Mouse (Mus musculus) embryonic stem cell, embryonic (primary cell): Measurements from ENCODE around the gene Pnpla5.

ENCODE experiments used
- CTCF ChIA-PET, 4 experiments: fragments of 300-600 bp in 2 of 4; fragments of 350-600 bp in 2 of 4; sonication (Branson Sonifier 250); formaldehyde crosslinking; loops; one replicate each; lab custom pipeline; 2022; ENCODE audit warnings: inconsistent platforms in 2 of 4; lab: Charles Lee
- POLR2A ChIA-PET, 4 experiments: fragments of 300-600 bp in 2 of 4; fragments of 350-600 bp in 2 of 4; sonication (Branson Sonifier 250); formaldehyde crosslinking; loops; one replicate each; lab custom pipeline; 2022; ENCODE audit warnings: antibody characterized with exemption in 4 of 4, inconsistent platforms in 1 of 4; lab: Charles Lee

The Pnpla5 gene

GRCm38 (mm10) chr15:84094921-84095320, 28.1 kb downstream of the Pnpla5 start:
- CTCF ChIA-PET: interaction anchor here in 1 of 4 experiments (0.6 kb wide), 1 partner anchor 40 kb away, joined by 3 read pairs; no protein-coding TSS in a partner anchor
- POLR2A ChIA-PET: interaction anchor here in 1 of 4 experiments (0.6 to 1.0 kb wide), 2 partner anchors 14 to 74 kb away, joined by 3 to 4 read pairs; no protein-coding TSS in a partner anchor

- ChIA-PET CTCF (interaction anchor here in 3 of 4 experiments (1.1 to 3.0 kb wide), 6 partner anchors 10 to 230 kb away, joined by 3 to 19 read pairs (median 8); no protein-coding TSS in a partner anchor), POLR2A (interaction anchor here in 3 of 4 experiments (0.5 to 1.5 kb wide), 7 partner anchors 9 to 240 kb away, joined by 3 to 8 read pairs (median 4); no protein-coding TSS in a partner anchor)
Measured at GRCm38 (mm10) chr15:84086775-84087174, 36.2 kb downstream of the Pnpla5 start.

DNA sequence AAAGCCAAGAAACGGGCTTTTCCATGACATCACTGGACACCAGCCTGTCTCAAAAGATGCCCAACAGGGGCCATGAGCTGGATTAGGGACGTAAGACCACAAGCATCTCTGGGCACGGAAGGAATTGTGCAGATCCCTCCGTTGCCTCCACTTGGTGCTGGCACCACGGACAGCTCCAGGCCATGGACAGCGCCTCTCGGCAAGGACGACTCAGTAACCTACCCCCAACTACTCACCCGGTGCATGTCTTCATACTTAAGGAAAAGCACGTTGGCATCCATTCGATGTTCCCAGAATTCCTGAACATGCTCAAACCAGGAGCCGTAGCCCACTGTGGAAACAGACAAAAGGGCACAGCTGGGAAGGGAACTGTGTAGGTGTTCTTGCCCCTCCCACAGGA, 36.6 kb downstream of the Pnpla5 start:
- CTCF ChIA-PET: interaction anchor here in 3 of 4 experiments (0.6 to 3.0 kb wide), 6 partner anchors 9 to 83 kb away, joined by 4 to 19 read pairs (median 8); no protein-coding TSS in a partner anchor
- POLR2A ChIA-PET: interaction anchor here in 2 of 4 experiments (0.6 to 1.5 kb wide), 5 partner anchors 11 to 193 kb away, joined by 3 to 8 read pairs (median 4); no protein-coding TSS in a partner anchor

- POLR2A ChIA-PET: interaction anchor here in 1 of 4 experiments (1.5 kb wide), 1 partner anchor 128 kb away, joined by 4 read pairs; no protein-coding TSS in a partner anchor
- CTCF ChIA-PET: no interaction called here
Measured at GRCm38 (mm10) chr15:84080069-84080468, 42.9 kb downstream of the Pnpla5 start.

DNA sequence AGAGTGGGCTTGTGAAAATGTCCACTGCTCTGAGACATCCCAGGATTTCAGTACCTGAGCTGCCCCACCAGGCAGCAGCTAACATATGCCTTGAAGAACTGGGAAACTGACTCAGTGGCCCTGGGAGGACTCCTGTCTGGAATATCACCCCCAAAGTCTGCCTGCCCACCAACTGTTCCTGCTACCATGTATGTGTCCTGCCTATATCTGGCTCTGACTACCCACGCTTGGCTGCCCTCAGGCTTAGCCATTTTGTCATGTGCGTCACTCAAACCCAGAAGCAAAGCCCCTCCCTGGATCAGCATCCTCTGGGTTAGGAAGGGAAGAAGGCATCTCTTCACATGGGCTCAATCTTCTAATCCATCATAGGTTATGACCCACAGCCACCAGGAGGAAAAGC, 43.5 kb downstream of the Pnpla5 start:
- CTCF ChIA-PET: interaction anchor here in 2 of 4 experiments (0.6 to 1.7 kb wide), 2 partner anchors 9 to 42 kb away, joined by 3 to 4 read pairs; no protein-coding TSS in a partner anchor

DNA sequence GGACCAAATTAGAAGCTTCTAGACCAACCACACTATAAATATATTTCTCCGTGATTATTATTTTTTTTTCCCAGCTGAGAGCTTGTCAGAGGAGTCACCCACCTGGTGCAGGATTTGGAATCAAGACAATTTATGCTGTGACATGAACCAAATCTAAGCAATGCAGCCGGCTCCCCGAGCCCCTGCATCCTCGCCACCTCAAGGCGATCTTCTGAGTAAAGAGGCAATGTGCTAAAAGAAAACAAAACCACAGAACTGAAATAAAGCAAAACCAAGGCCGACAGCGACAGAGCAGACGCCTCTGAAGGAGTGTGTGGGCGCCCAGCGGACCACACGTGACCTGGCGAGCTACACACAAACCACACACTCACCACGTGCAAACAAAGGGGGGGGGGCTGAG, 44.3 kb downstream of the Pnpla5 start:
- ChIA-PET POLR2A (interaction anchor here in 1 of 4 experiments (1.4 kb wide), 1 partner anchor 15 kb away, joined by 3 read pairs; no protein-coding TSS in a partner anchor), CTCF (interaction anchor here (0.5 to 1.7 kb wide), 6 partner anchors 8 to 434 kb away, joined by 3 to 10 read pairs (median 4); no protein-coding TSS in a partner anchor)

More for the DNA sequence above, 43.5 kb downstream of the Pnpla5 start:
- POLR2A ChIA-PET: no interaction called here

GRCm38 (mm10) chr15:84077151-84077550, 45.8 kb downstream of the Pnpla5 start:
- ChIA-PET POLR2A (interaction anchor here in 1 of 4 experiments (1.0 kb wide), 1 partner anchor 10 kb away, joined by 3 read pairs; no protein-coding TSS in a partner anchor), CTCF (interaction anchor here in 2 of 4 experiments (0.7 to 1.1 kb wide), 2 partner anchors 9 to 59 kb away, joined by 3 to 5 read pairs; no protein-coding TSS in a partner anchor)

DNA sequence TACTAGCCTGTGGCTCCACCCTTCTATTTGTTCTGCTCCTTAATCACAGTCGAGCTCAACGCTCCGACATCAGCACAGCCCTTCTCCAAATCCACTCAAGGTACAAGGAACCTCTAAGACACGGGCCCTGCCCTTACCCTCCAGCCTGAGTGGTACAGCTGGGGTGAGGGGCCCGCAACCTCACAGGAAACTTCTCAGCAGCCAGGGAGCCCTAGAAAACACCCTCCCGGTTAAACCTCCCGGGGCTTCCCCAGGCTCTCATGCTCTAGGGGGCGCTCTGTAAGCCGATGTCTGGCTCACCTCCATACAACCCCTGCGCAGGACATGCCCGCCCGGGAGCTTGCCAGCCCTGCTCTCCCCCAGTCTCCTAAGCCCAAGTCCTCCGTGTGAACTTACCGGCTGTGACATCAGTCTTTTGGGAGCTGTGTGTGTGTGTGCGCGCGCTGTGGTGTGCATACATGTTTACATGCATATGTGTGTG, 48.2 kb downstream of the Pnpla5 start:
- ChIA-PET POLR2A (interaction anchor here in 2 of 4 experiments (1.1 to 2.0 kb wide), 7 partner anchors 12 to 206 kb away, joined by 3 to 6 read pairs (median 4); partner anchors contain the start of gene Pnpla3 (in 1 of the 2)), CTCF (interaction anchor here (0.5 to 4.1 kb wide), 107 partner anchors 9 to 1763 kb away, joined by 3 to 30 read pairs (median 4); partner anchors contain the start of genes Pnpla3 (in 3 of the 4), Sult4a1 (in 2 of the 4), Samm50 (in 1 of the 4) and Scube1 (in 1 of the 4))

GRCm38 (mm10) chr15:84073911-84074704, 48.9 kb downstream of the Pnpla5 start:
- CTCF ChIA-PET: interaction anchor here (0.5 to 4.1 kb wide), 133 partner anchors 8 to 1626 kb away, joined by 3 to 30 read pairs (median 4); partner anchors contain the start of genes Pnpla3 (in 3 of the 4), Scube1 (in 2 of the 4), Sult4a1 (in 2 of the 4) and Rtl6 (in 1 of the 4)
- POLR2A ChIA-PET: interaction anchor here in 1 of 4 experiments (1.0 to 2.0 kb wide), 8 partner anchors 13 to 548 kb away, joined by 3 to 6 read pairs (median 3); no protein-coding TSS in a partner anchor

- POLR2A ChIA-PET: interaction anchor here in 1 of 4 experiments (1.2 to 1.6 kb wide), 2 partner anchors 14 to 549 kb away, joined by 3 to 4 read pairs; no protein-coding TSS in a partner anchor
- CTCF ChIA-PET: interaction anchor here (0.5 to 4.1 kb wide), 45 partner anchors 9 to 598 kb away, joined by 3 to 30 read pairs (median 6); partner anchors contain the start of genes Pnpla3 (in 1 of the 4) and Sult4a1 (in 1 of the 4)
Measured at GRCm38 (mm10) chr15:84073058-84073457, 49.9 kb downstream of the Pnpla5 start.

- POLR2A ChIA-PET: interaction anchor here in 2 of 4 experiments (0.6 to 0.9 kb wide), 2 partner anchors 8 to 284 kb away, joined by 3 read pairs; no protein-coding TSS in a partner anchor
- CTCF ChIA-PET: interaction anchor here (0.5 to 4.1 kb wide), 54 partner anchors 8 to 1267 kb away, joined by 3 to 30 read pairs (median 4); partner anchors contain the start of gene Ttll1 (in 1 of the 4)
Measured at GRCm38 (mm10) chr15:84072226-84072625, 50.7 kb downstream of the Pnpla5 start.

- POLR2A ChIA-PET: interaction anchor here in 1 of 4 experiments (0.7 kb wide), 2 partner anchors 169 to 510 kb away, joined by 3 read pairs; no protein-coding TSS in a partner anchor
- CTCF ChIA-PET: interaction anchor here (0.5 to 1.2 kb wide), 8 partner anchors 9 to 1087 kb away, joined by 3 to 5 read pairs (median 3); no protein-coding TSS in a partner anchor
Measured at GRCm38 (mm10) chr15:84070116-84070676, 52.8 kb downstream of the Pnpla5 start.

GRCm38 (mm10) chr15:84069455-84070050, 53.4 kb downstream of the Pnpla5 start:
- POLR2A ChIA-PET: interaction anchor here in 1 of 4 experiments (0.7 kb wide), 2 partner anchors 168 to 509 kb away, joined by 3 read pairs; no protein-coding TSS in a partner anchor

GRCm38 (mm10) chr15:84065701-84066100, 57.3 kb downstream of the Pnpla5 start:
- ChIA-PET CTCF (interaction anchor here in 2 of 4 experiments (1.2 to 1.3 kb wide), 2 partner anchors 9 kb away, joined by 4 to 5 read pairs; no protein-coding TSS in a partner anchor), POLR2A (no interaction called here)

More at GRCm38 (mm10) chr15:84069455-84070050, 53.4 kb downstream of the Pnpla5 start:
- CTCF ChIA-PET: interaction anchor here in 3 of 4 experiments (0.5 to 1.2 kb wide), 7 partner anchors 9 to 1087 kb away, joined by 3 to 5 read pairs (median 3); no protein-coding TSS in a partner anchor

- ChIA-PET POLR2A (no interaction called here), CTCF (interaction anchor here in 1 of 4 experiments (1.2 kb wide), 1 partner anchor 10 kb away, joined by 4 read pairs; no protein-coding TSS in a partner anchor)
Measured at GRCm38 (mm10) chr15:84065140-84065539, 57.8 kb downstream of the Pnpla5 start, which contains the start of gene Efcab6. Efcab6 (minus strand) TSS chr15:84065379.
